Mouse (Mus musculus) embryonic facial prominence, embryonic 14.5 days (tissue): Measurements from ENCODE around the gene Camta2. TPM values are rescaled to one million over a fixed set of nuclear protein-coding genes. Genes with fewer than 3 reads are reported as not detected.

Experiments
- ATAC-seq: fragments of 200-750 bp; cut with Nextera tagmentation; 2 replicates; pipeline ENCODE4 v1.8.0; 2017; ENCODE audit warnings: low read depth, moderate number of reproducible peaks, moderate TSS enrichment
- DNase-seq: peaks from one replicate; pipeline ENCODE4 v3.0.0-alpha.2; 2015; ENCODE audit warnings: low spot score
- H3K27ac ChIP-seq: fragments of 300-500 bp; sonication (generic); replicated peaks from 2 replicates; pipeline ENCODE4 v1.5.1; 2014; ENCODE audit warnings: low read depth, mild to moderate bottlenecking, low read length, moderate library complexity
- H3K27me3 ChIP-seq: fragments of 300-500 bp; sonication (generic); replicated peaks from 2 replicates; pipeline ENCODE4 v1.6.1; 2014; ENCODE audit warnings: low read length; ENCODE audit not compliant: control insufficient read depth, insufficient read depth
- H3K36me3 ChIP-seq: fragments of 300-500 bp; sonication (generic); 2 replicates; pipeline ENCODE4 v1.6.1; 2014; ENCODE audit warnings: low read length, mixed read lengths; ENCODE audit not compliant: control insufficient read depth, insufficient read depth
- H3K4me1 ChIP-seq: fragments of 300-500 bp; sonication (generic); 2 replicates; pipeline ENCODE4 v1.6.1; 2014; ENCODE audit warnings: antibody characterized with exemption, low read length; ENCODE audit not compliant: control insufficient read depth, insufficient read depth
- H3K4me2 ChIP-seq: fragments of 300-500 bp; sonication (generic); 2 replicates; pipeline ENCODE4 v1.6.1; 2014; ENCODE audit warnings: low read depth, mild to moderate bottlenecking, low read length, moderate library complexity, mixed read lengths
- H3K4me3 ChIP-seq: fragments of 300-500 bp; sonication (generic); 2 replicates; pipeline ENCODE4 v1.5.1; 2014; ENCODE audit warnings: low read depth, mild to moderate bottlenecking, low read length
- H3K9ac ChIP-seq: fragments of 300-500 bp; sonication (generic); 2 replicates; pipeline ENCODE4 v1.6.1; 2014; ENCODE audit warnings: low read depth, mild to moderate bottlenecking, low read length, moderate library complexity, mixed read lengths
- H3K9me3 ChIP-seq: fragments of 300-500 bp; sonication (generic); 2 replicates; pipeline ENCODE4 v1.6.1; 2016; ENCODE audit warnings: low read length; ENCODE audit not compliant: control insufficient read depth
- WGBS: fragments of 180-500 bp; shearing (Covaris S2); extraction: QIAGEN DNeasy Blood & Tissue Kit; methylation state at CpG from one replicate; pipeline ENCODE4 v1.1.7; 2014; 5-methylcytosine and 5-hydroxymethylcytosine counted together
- polyA plus RNA-seq: library from polyadenylated mRNA; unstranded; fragments of >200 nt; fragmentation: Nextera tagmentation; extraction: Ambion mirVana; gene quantifications from 2 replicates; pipeline ENCODE4 v1.2.1, GENCODE M21; 2014

The Camta2 gene
- polyA plus RNA-seq, 1 experiment from 2014 or later: 12.6 TPM

GRCm38 (mm10) chr11:70671333-70672047, 16.4 kb downstream of the Camta2 start:
- H3K9ac ChIP-seq: no peak overlapping the region
- DNase-seq: no peak

GRCm38 (mm10) chr11:70670483-70670882, 17.4 kb downstream of the Camta2 start:
- Histone ChIP-seq H3K36me3 (peaks cover 32% of the 10 kb centered on the region), H3K4me3 (peak overlapping the region; percentile 62), H3K27ac (peak overlapping the region; percentile 96), H3K9ac (peak overlapping the region; percentile 74), H3K4me2 (peak overlapping the region; percentile 70), H3K9me3 (no peaks in the 10 kb centered on the region), H3K27me3 (no peaks in the 10 kb centered on the region), H3K4me1 (peaks cover 10% of the 10 kb centered on the region)
- 43% methylated on average over 14 of the region's 14 CpGs for whole genome bisulfite sequencing
- DNase-seq (no peak), ATAC-seq (no peak)

More at GRCm38 (mm10) chr11:70671333-70672047, 16.4 kb downstream of the Camta2 start:
- ATAC-seq: no peak
- peaks cover 10% of the 10 kb centered on the region for H3K4me1 ChIP-seq
- peaks cover 36% of the 10 kb centered on the region for H3K36me3 ChIP-seq
- no peak overlapping the region for H3K27ac ChIP-seq
- 87% methylated on average over 16 of the region's 16 CpGs for WGBS
- H3K27me3 ChIP-seq: no peaks in the 10 kb centered on the region
- H3K9me3 ChIP-seq: no peaks in the 10 kb centered on the region
- H3K4me3 ChIP-seq: no peak overlapping the region; the same call in 1 of the 2 replicates
- no peak overlapping the region for H3K4me2 ChIP-seq

GRCm38 (mm10) chr11:70669582-70670345, 18.1 kb downstream of the Camta2 start:
- peak; percentile 92 for DNase-seq
- Histone ChIP-seq H3K4me3 (peak overlapping the region; percentile 62), H3K36me3 (peaks cover 32% of the 10 kb centered on the region), H3K27me3 (no peaks in the 10 kb centered on the region), H3K9me3 (no peaks in the 10 kb centered on the region), H3K4me1 (peaks cover 10% of the 10 kb centered on the region), H3K27ac (peak overlapping the region; percentile 96), H3K9ac (peak overlapping the region; percentile 74), H3K4me2 (peak overlapping the region; percentile 70)
- peak; percentile 15 for ATAC-seq
- WGBS: 1% methylated on average over 31 of the region's 31 CpGs

DNA sequence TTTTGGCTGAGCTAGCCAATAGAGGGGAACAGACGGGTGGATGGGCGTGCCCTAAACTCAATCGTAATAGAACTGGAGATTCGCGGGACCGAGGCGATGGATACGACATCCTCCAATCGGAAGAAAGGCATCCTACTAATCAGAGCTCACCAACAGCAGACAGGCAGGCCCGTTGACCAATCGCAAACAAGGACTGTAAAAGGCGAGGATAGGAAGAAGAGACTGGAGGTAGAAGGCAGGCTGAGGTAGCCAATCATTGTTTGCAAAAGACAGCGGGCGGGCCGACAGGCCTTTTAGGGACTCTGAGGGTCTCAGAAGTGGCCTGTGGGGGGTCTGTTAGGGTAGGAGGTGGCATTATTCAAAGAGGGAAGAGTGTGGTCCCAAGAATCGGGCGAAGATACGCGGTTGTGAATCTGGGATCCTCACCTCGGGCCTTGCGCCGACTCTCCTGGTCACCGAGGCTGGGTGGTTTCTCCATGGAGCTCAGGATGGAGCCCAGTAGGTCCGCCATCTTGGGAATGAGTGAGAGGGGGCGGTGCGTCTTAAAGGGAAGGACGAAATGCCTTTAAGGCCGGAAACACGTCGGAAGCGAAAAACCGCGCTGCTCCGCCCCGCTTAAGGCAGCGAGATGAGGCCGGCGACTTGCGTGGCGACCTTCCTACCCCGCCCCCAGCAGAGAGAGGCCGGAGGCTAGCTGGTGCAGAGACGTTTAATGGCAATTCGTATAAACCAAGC, 19.0 kb downstream of the Camta2 start, which contains the start of gene Spag7:
Spag7 (minus strand) TSS at position 646 of the 735 bp plus-strand sequence.
- ATAC-seq (peak; percentile 96), DNase-seq (peak; percentile 100)
- Histone ChIP-seq H3K9ac (peak within 1 kb of the TSS; percentile 74), H3K4me3 (peak within 1 kb of the TSS; percentile 62), H3K36me3 (peaks cover 33% of the 10 kb centered on the region), H3K27me3 (no peaks in the 10 kb centered on the region), H3K4me1 (peaks cover 10% of the 10 kb centered on the region), H3K27ac (peak within 1 kb of the TSS; percentile 96), H3K4me2 (peak within 1 kb of the TSS; percentile 70), H3K9me3 (no peaks in the 10 kb centered on the region)
- WGBS: under 1% methylated on average over 43 of the region's 44 CpGs

GRCm38 (mm10) chr11:70668335-70668770, 19.6 kb downstream of the Camta2 start:
- peak overlapping the region; percentile 62 for H3K4me3 ChIP-seq
- H3K27ac ChIP-seq: peak overlapping the region; percentile 77
- no peaks in the 10 kb centered on the region for H3K27me3 ChIP-seq
- H3K4me1 ChIP-seq: peaks cover 10% of the 10 kb centered on the region
- WGBS: 1% methylated on average over 15 of the region's 15 CpGs
- peaks cover 32% of the 10 kb centered on the region for H3K36me3 ChIP-seq
- peak overlapping the region; percentile 65 for H3K9ac ChIP-seq
- no peak for DNase-seq
- no peaks in the 10 kb centered on the region for H3K9me3 ChIP-seq
- H3K4me2 ChIP-seq: peak overlapping the region; percentile 70
- peak; percentile 59 for ATAC-seq

GRCm38 (mm10) chr11:70667271-70668150, 20.4 kb downstream of the Camta2 start:
- Histone ChIP-seq H3K4me1 (peaks cover 10% of the 10 kb centered on the region), H3K9ac (peak overlapping the region; percentile 65), H3K9me3 (no peaks in the 10 kb centered on the region), H3K27me3 (no peaks in the 10 kb centered on the region), H3K27ac (peak overlapping the region; percentile 77), H3K36me3 (peaks cover 40% of the 10 kb centered on the region), H3K4me3 (peak overlapping the region; percentile 62), H3K4me2 (peak overlapping the region; percentile 70)
- WGBS: 48% methylated on average over 14 of the region's 14 CpGs
- no peak for DNase-seq
- no peak for ATAC-seq

- peaks cover 10% of the 10 kb centered on the region for H3K4me1 ChIP-seq
- H3K9me3 ChIP-seq: no peaks in the 10 kb centered on the region
- DNase-seq (no peak), ATAC-seq (no peak)
- no peak overlapping the region for H3K4me2 ChIP-seq
- WGBS: 95% methylated on average over 8 of the region's 8 CpGs
- no peak overlapping the region for H3K9ac ChIP-seq
- peaks cover 48% of the 10 kb centered on the region for H3K36me3 ChIP-seq
- H3K4me3 ChIP-seq: no peak overlapping the region
- H3K27me3 ChIP-seq: no peaks in the 10 kb centered on the region
- no peak overlapping the region for H3K27ac ChIP-seq
These were observed 21.2 kb downstream of the Camta2 start for GRCm38 (mm10) chr11:70666687-70667086.
